Mouse (Mus musculus) embryonic fibroblast, embryonic 13.5 days (primary cell): ENCODE results near the gene Ift22.

ENCODE experiments used
- CTCF ChIP-seq: IDR thresholded peaks from 2 replicates; pipeline ENCODE4 v1.5.1; 2011; ENCODE audit warnings: mild to moderate bottlenecking, control low read depth, low read length, moderate library complexity, borderline replicate concordance; ENCODE audit not compliant: insufficient read depth
- POLR2A ChIP-seq: IDR thresholded peaks from 2 replicates; pipeline ENCODE4 v1.6.1; 2011; ENCODE audit warnings: low read depth, mild to moderate bottlenecking, control low read depth, low read length, moderate library complexity

- TF ChIP-seq CTCF: no peak
- no peak for TF ChIP-seq POLR2A
Observed at GRCm38 (mm10) chr5:136880101-136880500, 27.8 kb upstream of the Ift22 start.
